Mouse (Mus musculus) right cerebral cortex, adult 2 months (tissue): Measurements from ENCODE around the gene Map1lc3a.

Experiments used
- DNase-seq, 2 experiments: peaks; one replicate each; pipeline ENCODE4 v3.0.0; 2021 to 2022; ENCODE audit warnings: low spot score in 2 of 2

The Map1lc3a gene

DNA sequence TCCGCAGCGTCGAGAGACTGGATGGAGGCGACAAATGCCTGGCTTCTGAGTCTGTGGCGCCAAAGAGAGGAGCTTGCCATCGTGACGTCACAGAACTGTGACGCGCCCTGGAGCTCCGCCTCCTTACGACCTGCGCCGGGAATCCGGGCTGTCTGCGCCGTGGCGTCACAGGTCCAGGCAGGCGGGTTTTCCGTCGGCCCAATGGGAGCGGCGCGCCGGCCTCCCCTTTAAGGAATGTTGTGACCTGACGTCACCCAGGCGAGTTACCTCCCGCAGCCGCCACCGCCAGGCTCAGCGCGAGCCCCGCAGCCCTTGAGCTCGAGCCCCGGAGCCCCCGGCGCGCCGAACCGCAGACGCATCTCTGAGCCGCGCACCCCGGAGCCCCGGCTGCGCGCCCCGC is at the start of gene Map1lc3a:
Gene Map1lc3a, plus strand, starts transcription at position 103 of the 400 bp plus-strand sequence.
- peak; percentile 99 for DNase-seq

DNA sequence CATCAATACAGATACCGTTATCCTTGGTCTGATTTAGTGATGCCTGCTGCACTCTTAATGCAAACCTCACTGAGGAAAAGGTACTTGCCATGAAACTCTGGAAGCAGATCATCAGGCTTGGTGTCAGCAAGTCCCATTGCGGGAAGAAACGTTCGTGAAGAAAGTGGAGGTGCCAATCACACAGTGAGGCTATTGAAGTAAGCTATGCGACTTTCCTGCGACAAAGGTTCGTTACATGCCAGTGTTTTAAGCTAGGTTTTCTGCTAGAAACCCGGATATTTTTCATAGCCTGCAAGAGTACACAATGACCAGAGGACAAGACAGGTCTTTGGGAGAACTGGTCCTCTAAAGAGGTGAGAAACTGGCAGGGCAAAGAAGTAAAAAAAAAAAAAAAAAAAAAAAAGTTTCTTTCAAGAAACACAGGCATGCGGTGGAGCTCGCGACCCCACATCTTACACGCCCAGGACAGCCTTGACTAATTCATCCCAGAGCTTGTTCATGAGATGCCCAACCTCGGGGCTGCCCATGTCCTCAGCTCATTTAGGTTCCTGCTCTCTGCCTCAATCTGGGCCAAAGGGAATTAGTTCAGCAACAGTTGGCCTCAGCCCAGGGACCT is 40.2 kb upstream of the Map1lc3a start:
- DNase-seq: no peak

DNA sequence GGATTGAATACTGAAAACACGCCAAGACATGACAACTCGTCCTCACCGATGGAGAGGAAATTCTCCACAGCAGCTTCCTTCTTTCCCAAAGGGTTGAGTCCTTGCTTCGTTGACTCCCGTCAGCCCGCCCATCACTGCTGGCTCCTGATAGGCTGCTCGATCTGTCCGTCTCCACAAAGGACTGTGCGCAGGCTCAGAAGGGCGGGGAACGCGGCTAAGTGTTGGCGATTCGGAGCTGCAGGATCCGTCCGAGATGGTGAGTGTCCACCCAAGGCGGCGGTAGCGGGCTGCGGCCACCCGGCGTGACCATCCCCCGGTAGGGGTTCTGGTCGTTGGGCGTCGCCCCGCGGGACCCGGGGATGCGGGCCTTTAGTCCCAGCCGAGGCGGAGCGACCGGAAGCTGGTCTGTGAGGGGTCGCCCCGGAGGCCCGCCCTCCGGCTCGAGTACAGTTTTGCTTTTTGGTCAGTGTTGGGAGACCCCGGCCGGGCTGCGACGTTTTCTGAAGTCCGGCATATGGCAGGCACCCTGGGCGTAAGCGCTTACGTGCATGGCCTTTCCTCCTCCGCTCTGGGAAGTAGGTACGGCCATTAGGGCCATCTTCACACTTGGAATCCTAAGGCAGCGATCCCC is 39.6 kb upstream of the Map1lc3a start, which contains the start of gene Dynlrb1:
Gene Dynlrb1, plus strand, starts transcription at position 172 of the 631 bp plus-strand sequence.
- peak; percentile 100 for DNase-seq

DNA sequence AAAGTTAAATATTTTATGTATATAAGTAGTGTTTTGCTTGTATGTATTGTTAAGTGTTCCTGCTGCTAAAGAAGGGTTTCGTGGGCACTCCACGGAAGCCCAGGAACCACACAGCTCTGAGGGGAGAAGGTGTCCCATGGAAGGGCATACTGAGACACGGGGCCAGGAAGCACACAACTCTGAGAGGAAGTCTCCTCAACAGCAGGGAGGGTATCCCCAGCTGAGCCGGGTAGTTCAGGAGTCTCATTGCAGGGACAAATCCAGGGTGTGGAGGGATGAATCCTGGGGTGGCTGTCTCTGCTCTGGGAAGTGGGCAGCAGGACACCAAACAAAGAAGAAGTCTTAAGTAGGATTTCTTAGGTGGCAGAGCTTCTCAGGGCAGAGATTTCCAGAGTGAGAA is 38.8 kb upstream of the Map1lc3a start:
- DNase-seq: no peak

DNA sequence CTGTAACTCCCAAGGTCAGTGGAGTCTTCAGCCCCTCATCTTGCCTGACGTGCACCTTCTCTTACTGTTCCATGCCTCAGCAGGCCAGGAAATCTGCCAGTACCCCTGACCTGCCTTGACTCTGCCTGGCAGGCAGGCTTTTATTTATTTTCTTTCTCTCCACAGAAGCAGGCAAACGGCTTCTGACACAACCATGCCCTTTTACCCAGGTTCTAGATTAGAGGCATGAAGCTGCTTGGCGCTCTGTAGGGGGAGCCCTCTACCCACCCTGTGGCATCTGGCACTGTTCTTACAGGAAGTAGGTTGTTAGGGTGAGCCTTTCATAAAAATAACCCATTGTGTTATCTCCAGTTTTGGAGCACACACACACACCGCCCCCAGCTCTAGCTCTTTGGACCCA is 35.2 kb upstream of the Map1lc3a start:
- DNase-seq: no peak

DNA sequence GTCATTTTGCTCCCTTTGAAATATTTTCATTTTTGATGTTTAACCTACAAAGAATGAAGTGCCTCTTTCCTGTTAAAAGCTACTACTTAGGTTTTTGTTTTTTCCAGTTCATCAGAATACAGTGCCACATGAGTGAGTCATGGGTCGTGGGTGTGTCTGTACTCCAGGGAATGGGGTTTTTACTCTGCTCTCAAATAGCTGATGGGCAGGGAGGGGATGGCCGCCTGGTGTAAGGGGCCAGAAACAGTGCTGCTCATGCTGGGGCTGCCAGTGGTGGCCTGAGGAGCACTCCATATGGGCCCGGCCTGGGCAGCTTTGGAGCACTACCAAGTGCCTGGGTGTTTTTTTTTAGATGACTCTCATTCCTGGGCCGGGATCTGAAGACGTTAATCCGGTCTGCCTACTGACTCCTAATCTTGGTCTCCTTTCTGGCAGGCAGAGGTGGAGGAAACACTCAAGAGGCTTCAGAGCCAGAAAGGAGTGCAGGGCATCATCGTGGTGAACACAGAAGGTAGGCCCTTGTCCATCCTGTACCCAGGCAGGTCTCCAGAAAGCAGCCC is 33.7 kb upstream of the Map1lc3a start:
- no peak for DNase-seq

DNA sequence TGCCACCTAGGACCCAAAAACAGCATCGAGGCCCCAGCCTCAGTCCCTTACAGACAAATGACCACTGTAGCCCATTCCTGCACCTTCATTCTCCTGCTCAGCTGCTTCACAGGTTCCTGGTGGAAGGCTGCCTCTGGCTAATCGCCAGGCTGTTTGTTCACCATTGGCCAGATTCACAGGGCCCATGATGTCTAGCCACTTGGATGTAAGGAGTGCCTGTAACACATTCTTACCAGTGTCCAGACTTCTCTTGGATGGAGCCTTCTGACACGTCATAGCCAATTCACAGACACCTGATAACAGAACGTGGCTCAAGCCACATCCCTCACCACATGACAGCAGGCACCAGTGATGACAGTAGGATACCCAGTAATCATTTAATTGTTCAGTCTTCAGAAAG is 29.9 kb upstream of the Map1lc3a start:
- no peak for DNase-seq

DNA sequence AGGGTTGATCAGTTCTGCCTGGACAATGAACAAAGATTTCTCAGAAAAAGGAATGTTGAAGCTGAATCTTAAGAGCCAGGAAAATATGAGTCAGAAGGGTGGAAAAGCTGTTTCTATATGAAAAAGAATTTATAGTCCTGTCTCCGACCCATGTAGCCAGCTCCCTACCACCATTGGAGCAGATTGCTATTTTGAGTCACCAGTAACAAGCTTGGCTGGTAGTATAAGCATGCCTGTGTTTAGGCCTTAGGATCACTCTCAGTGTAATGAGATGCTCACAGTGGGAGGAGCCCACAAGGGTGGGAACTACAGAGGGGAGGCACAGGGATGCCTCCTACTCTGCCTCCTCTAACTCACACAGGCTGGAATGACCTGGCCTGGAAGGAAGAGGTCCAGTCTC is 27.9 kb upstream of the Map1lc3a start:
- DNase-seq: no peak

DNA sequence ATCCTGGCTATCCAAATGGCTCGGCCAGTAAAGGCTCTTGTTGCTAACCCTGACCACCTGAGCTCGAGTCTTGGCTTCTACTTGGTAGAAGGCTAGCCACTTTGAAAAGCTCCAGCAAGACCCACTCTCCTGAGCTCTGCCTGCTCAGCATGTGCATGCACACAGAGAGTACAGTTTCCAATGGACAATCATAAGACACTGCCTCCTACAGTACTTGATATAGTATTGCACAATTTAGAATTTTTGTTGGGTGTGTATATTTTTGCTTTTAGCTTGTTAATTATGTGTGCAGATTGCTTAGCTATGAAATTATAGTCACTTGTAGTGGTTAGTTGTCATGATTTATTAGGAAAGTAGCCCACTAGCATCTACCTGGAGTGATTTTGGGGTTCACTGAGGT is 27.4 kb upstream of the Map1lc3a start:
- DNase-seq: no peak

DNA sequence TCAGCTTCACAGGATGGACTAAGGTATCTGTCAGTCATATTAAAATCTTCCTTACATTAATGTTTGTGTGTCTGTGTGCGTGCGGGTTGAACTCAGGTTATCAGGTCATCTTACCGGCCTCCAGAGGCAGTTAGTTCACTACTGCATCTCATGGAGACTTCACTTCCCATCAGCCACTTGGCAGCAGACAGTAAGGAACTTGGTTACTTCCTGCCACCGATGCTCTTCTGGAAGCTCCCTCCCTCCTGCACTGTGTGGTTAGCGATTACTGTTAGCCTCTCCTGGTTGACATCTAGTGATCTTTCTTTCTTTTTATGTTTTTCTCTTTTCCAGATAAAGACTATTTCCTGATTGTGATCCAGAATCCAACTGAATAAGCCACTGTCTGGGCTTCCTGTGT is 26.5 kb upstream of the Map1lc3a start:
- no peak for DNase-seq

DNA sequence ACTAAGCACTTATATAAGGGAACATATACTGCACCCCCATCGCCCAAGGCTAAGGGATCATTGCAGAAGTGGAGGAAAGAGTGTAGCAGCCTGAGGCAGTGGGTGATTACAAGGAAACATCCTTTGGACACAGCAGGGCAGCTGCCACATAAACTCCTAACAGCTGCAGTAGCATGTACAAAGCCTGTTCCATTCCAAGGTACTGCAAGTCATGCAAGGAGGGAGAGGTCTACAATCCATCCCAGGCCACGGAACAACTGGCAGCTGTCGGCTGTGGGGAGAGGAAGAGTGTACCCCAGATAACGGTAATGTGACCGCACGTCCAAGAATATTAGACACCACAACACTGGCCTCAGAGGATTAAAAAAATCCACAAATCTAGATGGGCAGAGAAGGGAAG is 10.6 kb upstream of the Map1lc3a start:
- no peak for DNase-seq

DNA sequence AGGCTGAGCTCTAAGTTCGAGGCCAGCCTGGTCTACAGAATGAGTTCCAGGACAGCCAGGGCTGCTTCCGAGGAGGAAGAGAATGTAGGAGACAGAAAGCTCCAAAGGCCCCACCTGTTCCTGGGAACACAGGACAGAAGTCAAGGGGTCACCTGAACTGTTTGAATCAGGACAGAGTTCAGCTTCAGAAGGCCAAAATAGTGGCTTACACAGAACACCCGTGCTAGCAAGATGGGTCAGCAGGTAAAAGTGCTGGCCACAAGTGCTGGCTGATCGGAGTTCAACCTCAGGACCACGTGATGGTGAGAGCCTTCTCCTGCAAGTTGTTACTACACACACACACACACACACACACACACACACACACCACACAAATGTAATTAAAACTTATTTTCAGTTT is 9.2 kb upstream of the Map1lc3a start:
- DNase-seq: no peak

DNA sequence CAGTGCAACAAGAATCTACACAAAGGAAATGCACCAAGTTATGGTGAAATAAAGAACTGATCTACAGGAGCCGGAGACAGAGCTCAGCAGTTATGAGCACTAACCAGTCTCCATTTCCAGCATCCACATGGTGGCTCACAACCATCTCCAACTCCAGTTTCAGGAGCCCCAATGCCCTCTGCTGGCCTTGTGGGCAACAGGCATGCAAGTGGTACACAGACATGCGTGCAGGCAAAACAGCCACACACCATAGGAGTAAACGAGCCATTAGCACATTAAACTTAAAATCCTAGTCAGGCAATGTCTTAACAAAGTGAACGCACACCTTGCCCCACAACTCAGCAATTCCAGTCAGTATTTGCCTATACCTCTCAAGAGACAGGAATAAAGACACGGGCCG is 4.1 kb upstream of the Map1lc3a start:
- DNase-seq: no peak

DNA sequence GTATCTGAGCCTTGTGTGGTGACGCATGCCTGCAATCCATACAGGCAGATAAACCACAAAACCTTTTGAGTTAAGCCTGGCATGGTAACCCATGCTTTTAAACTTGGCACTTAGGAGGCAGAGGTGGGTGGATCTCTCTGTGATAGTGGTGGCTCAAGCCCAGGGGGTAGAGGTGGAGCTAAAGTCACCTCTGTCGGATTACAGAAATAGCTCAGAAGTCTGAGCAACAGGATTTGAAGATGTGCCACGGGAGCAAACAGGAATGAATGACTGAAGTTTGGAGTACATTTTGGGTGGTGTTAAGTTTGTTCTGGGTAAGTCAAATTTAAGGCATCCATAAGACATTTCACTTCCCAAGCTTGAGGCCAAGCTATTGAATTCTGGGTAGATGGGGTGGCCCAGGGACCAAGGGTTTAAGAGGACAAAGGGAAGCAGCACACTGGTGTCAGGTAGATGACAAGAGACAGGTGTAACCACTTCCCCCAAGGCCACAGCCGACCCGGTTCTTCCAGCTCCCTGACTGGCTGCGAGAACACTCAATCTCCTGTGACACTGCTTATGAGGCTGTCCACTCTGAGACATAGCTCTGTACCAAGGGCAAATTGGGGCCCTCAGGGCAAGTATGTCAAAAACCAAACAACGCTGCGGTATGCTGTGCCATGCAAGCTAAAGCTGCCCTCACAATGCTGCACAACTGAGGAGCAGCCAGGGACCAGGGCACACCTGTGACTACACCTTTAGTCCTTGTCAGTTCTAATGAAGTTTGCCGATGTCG is 3.5 kb upstream of the Map1lc3a start:
- no peak for DNase-seq

DNA sequence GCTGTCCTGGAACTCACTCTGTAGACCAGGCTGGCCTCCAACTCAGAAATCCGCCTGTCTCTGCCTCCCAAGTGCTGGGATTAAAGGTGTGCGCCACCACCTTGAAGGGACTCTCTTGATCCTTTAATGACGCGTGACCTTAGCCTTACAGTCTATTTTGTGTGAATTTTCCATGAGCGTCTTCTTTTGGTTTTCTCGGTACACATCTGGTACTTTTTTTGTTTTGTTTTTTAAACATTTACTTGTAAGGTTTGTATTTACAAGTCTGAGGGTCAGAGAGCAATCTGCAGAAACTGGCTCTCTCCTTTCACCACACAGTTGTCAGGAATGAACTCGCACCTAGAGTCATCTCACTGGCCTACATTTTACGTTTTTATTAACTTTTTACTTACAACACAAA is 2.5 kb upstream of the Map1lc3a start:
- no peak for DNase-seq

DNA sequence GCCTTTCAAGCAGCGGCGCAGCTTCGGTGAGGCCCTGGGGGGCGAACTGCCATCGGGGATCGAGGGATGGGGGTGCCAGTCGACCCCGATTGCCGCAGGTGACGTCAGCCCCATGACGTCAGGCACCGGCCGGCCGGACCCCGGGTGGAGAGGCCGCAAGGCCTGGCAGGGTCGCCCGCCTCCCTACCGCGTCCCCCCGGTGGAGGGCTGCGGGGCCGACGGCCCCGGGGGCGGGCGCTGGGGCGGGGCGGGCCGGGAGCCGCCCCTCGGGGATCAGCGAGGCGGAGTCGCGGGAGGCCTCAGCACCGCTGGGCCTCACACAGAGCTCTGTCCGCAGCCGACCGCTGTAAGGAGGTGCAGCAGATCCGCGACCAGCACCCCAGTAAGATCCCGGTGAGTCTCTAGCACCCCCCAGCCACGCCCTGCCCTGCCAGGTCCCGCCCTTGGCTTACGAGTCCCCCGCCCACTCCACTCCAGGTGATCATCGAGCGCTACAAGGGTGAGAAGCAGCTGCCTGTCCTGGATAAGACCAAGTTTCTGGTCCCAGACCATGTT is 601 bp downstream of the Map1lc3a start:
- DNase-seq: peak; percentile 46 to 50

DNA sequence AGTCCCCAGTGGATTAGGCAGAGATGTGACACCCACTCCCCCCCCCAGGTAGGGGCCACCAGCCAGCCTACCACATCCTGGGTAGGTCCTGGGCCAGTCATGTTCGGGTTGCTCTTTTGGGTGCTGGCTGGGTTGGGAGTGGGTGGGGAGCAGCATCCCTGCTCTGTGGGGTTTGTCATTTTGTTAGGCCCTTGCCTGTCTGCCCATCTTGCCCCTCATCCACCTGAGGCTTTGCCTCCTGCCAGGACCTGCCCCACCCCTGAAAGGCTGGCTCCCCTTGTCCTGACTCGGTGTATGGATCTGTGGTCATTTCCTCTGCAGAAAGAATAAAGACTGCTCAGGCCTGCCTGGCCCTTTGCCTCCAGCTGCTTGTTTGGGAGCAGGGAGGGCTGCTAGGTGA is 1.6 kb downstream of the Map1lc3a start:
- no peak for DNase-seq

DNA sequence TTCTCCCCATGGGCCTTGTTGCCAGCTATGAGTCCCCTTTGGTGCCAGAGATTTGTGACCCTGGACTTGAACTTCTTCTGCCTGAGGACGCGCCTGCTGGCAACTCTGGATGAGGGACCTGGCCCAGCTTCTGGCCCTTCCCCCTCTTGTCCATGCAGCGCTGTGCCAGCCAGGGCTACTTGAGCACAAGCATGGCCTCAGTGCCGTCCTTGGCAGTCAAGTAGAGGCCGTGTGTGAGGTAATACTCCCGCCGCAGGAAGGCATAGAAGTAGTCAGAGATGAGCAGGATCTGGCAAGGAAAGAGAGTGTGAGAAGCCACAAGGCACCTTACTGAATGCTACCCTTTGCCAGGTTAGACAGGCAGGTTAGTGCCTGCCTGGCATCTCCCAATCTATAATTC is 2.3 kb downstream of the Map1lc3a start:
- no peak for DNase-seq

DNA sequence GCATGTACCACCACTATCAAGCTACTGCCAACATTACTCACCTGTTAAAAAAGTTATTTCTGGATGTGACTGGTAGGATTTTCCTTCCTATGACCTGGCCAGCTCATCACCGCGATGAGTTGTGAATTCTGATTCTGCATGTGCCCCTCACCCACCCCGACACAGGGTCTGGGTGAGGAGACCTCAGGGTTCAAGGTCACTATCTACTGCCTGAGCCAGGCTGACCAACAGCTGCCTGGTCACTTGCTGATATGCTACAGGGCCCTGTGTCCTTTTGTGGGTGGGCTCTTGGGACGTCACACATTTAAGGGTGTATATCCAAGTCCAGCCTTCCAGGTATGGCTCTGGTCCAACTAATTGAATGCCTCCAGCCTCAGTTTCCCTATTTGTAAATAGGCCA is 3.1 kb downstream of the Map1lc3a start:
- DNase-seq: no peak

DNA sequence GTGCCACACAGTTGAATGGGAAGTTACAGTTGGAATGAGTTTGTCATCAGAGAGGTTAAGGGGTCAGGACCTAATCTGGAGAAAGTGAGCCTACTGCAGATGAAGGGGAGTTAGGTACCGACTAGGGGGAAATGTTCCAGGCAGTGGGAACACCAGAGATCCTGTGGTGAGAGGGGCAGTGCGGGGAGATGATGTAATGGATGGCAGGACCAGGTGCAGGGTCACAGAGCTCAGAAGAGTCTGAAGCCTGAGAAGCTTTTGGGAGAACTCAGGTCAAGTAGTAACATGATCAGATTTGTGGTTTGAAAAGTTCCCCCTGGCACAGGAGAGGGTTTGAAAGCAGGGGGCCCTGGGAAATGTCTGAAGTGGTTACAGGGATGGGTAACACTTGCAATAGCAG is 4.0 kb downstream of the Map1lc3a start:
- DNase-seq: no peak

DNA sequence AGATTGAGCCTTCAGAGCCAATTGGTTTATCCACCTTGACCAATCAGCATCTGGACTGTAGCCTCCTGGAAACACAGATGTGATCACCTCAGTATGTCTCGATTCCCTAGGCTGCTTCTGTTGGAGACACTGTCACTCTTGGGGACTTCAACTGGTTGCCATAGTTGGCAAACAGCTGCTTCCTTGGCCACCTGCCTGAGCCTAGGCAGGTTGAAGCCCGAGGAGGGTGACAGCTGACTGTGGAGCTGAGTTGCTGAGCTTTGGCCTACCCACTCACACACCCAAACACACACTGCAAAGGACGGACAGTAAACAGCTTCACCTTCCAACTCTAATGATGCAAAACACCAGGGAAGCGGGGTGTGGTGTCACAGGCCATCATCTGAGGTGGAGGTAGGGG is 7.7 kb downstream of the Map1lc3a start:
- peak; percentile 14 to 27 for DNase-seq

DNA sequence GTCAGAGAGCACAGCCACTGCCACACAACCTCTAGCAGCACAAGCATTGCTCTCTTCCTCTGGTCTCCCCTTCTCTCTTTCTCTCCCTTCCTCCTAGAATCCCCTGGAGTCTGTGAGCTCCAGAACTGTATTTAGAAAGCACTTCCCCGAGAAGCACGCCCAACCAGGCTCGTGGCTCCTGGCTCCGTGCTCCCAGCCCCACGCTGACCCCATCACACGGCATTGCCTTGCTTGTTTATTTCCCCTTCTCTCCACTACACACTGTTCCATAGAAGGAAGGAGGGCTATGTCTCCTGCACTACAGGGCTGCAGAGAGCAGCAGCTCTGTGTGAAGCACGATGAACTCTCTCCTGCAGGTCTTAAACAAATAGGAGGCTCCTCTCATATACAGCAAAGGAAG is 8.6 kb downstream of the Map1lc3a start:
- no peak for DNase-seq
